25 mouse cellular contexts compared by ENCODE assay signal in genomic region chr16:43090188-43090587, GRCm38 (mm10).
DNase-seq lines count a peak whose midpoint lies in the region; ATAC-seq lines count a peak whose summit lies in the region.
"Had no signal": no experiment of that assay in that cellular context is flagged by ENCODE, and none has a peak within 500 bp of the region (broad histone marks: within the 10 kb centered on the region; RNA-seq: fewer than 3 reads in every experiment).

No protein-coding gene starts in this region.

- no peaks in the 10 kb centered on the region for H3K36me3 ChIP-seq in forebrain, embryonic 14.5 days (ENCODE audit: control insufficient read depth, insufficient read depth, low read length)
- H3K36me3 ChIP-seq in forebrain, embryonic 11.5 days (ENCODE audit: control insufficient read depth, insufficient read depth, low read length) = no peaks in the 10 kb centered on the region
- H3K36me3 ChIP-seq: embryonic facial prominence, embryonic 15.5 days; G1E; heart, embryonic 12.5 days; kidney, embryonic 15.5 days; neural tube, embryonic 15.5 days had no signal

- no peak overlapping the region for H3K4me3 ChIP-seq in forebrain, embryonic 14.5 days (ENCODE audit: low read depth, low read length)
- no peak overlapping the region for H3K4me3 ChIP-seq in forebrain, embryonic 11.5 days (ENCODE audit: low read depth, low read length)
- H3K4me3 ChIP-seq: embryonic facial prominence, embryonic 15.5 days; heart, embryonic 12.5 days; kidney, embryonic 15.5 days; neural tube, embryonic 15.5 days had no signal

- WGBS in forebrain, embryonic 14.5 days = 72% methylated on average over 3 of the region's 3 CpGs
- WGBS in forebrain, embryonic 11.5 days = 77% methylated on average over 3 of the region's 3 CpGs

- H3K9me3 ChIP-seq in forebrain, embryonic 14.5 days (replicated peaks; ENCODE audit: control insufficient read depth, low read length) = no peaks in the 10 kb centered on the region
- no peaks in the 10 kb centered on the region for H3K9me3 ChIP-seq in forebrain, embryonic 11.5 days (ENCODE audit: control insufficient read depth, low read length)
- H3K9me3 ChIP-seq: embryonic facial prominence, embryonic 15.5 days; G1E; heart, embryonic 12.5 days; kidney, embryonic 15.5 days; neural tube, embryonic 15.5 days had no signal

- 0 out of 2 replicates have a peak overlapping the region, but pooled peaks have one; percentile 9 for H3K27ac ChIP-seq in forebrain, embryonic 14.5 days (ENCODE audit: low read depth, low read length)
- no peak overlapping the region for H3K27ac ChIP-seq in forebrain, embryonic 11.5 days (ENCODE audit: low read depth, low read length)
- H3K27ac ChIP-seq: embryonic facial prominence, embryonic 15.5 days; hindbrain, postnatal 0 days; kidney, embryonic 15.5 days; macrophage; neural tube, embryonic 15.5 days had no signal

- H3K9ac ChIP-seq in forebrain, embryonic 14.5 days (ENCODE audit: low read length) = no peak overlapping the region
- H3K9ac ChIP-seq in forebrain, embryonic 11.5 days (ENCODE audit: low read length) = no peak overlapping the region
- H3K9ac ChIP-seq: embryonic facial prominence, embryonic 15.5 days; heart, embryonic 12.5 days; kidney, embryonic 15.5 days; neural tube, embryonic 15.5 days had no signal

- H3K27me3 ChIP-seq in forebrain, embryonic 14.5 days (replicated peaks; ENCODE audit: control insufficient read depth, insufficient read depth, low read length) = no peaks in the 10 kb centered on the region
- H3K27me3 ChIP-seq in forebrain, embryonic 11.5 days (ENCODE audit: control insufficient read depth, insufficient read depth, low read length) = no peaks in the 10 kb centered on the region
- H3K27me3 ChIP-seq: CH12.LX; embryonic facial prominence, embryonic 15.5 days; heart, embryonic 12.5 days; kidney, embryonic 15.5 days; neural tube, embryonic 15.5 days had no signal

- H3K4me1 ChIP-seq in forebrain, embryonic 14.5 days (ENCODE audit: control insufficient read depth, insufficient read depth, low read length) = peaks cover 2% of the 10 kb centered on the region; the same call in 1 of the 2 replicates
- H3K4me1 ChIP-seq in forebrain, embryonic 11.5 days (replicated peaks; ENCODE audit: control insufficient read depth, insufficient read depth, low read length) = no peaks in the 10 kb centered on the region
- H3K4me1 ChIP-seq: embryonic facial prominence, embryonic 15.5 days; heart, embryonic 12.5 days; kidney, embryonic 15.5 days; neural tube, embryonic 15.5 days had no signal

- no peak overlapping the region for H3K4me2 ChIP-seq in forebrain, embryonic 14.5 days (ENCODE audit: low read length)
- H3K4me2 ChIP-seq in forebrain, embryonic 11.5 days (ENCODE audit: low read depth, low read length, severe bottlenecking) = no peak overlapping the region
- H3K4me2 ChIP-seq: embryonic facial prominence, embryonic 15.5 days; heart, embryonic 12.5 days; kidney, embryonic 15.5 days; midbrain, embryonic 11.5 days; neural tube, embryonic 15.5 days had no signal

- DNase-seq in forebrain, embryonic 14.5 days (ENCODE audit: low spot score) = peak; percentile 49
- DNase-seq in forebrain, embryonic 11.5 days (ENCODE audit: low spot score) = no peak
- peak; percentile 2 for DNase-seq in NIH3T3 (ENCODE audit: low read depth)
- DNase-seq in brain, adult 2 months (ENCODE audit: low read depth, low spot score) = peak; percentile 67
- peak; percentile 41 to 67 for DNase-seq in cerebellum, postnatal 25 days
- DNase-seq in embryo, embryonic 9.5 days (ENCODE audit: extremely low spot score) = no peak
- no peak for DNase-seq in lung, postnatal 25 days (ENCODE audit: low spot score)
- no peak for DNase-seq in ovary, postnatal 14 days (ENCODE audit: low spot score)
- DNase-seq: adrenal gland, postnatal 10 days; B cell, adult 2 months; embryo, embryonic 11 days; gastrocnemius, postnatal 25 days; heart, adult 18-20 months; heart, postnatal 10 days; kidney, adult 11 months; spleen, adult 18-20 months had no signal

- ATAC-seq in forebrain, embryonic 14.5 days = no peak; the same call in 1 of the 2 replicates
- ATAC-seq in forebrain, embryonic 11.5 days (replicated peaks; ENCODE audit: low FRiP score) = no peak
- ATAC-seq: hindbrain, postnatal 0 days had no signal

Comparison
In these comparisons a context has a peak if more than half of its experiments do, and no peak if none do; other contexts are left out.
1. DNase-seq: peak in forebrain, embryonic 14.5 days (single experiment), NIH3T3 (single experiment), brain, adult 2 months (single experiment) and cerebellum, postnatal 25 days (2 of 2); none in forebrain, embryonic 11.5 days (single experiment), embryo, embryonic 9.5 days (single experiment), lung, postnatal 25 days (single experiment) and ovary, postnatal 14 days (single experiment).